Mouse (Mus musculus) liver, embryonic 18 days (tissue): Measurements from ENCODE around the gene Gm44596. TPM values are rescaled to one million over a fixed set of nuclear protein-coding genes. Genes with fewer than 3 reads are reported as not detected.

ENCODE experiments used
- polyA plus RNA-seq: library from polyadenylated mRNA; depleted of rRNA; stranded (reverse); fragments of >200 nt; gene quantifications from 2 replicates; pipeline ENCODE4 v1.2.3, GENCODE M21; 2012; rRNA removed

Gene Gm44596
- not detected in 2 replicates for polyA plus RNA-seq

DNA sequence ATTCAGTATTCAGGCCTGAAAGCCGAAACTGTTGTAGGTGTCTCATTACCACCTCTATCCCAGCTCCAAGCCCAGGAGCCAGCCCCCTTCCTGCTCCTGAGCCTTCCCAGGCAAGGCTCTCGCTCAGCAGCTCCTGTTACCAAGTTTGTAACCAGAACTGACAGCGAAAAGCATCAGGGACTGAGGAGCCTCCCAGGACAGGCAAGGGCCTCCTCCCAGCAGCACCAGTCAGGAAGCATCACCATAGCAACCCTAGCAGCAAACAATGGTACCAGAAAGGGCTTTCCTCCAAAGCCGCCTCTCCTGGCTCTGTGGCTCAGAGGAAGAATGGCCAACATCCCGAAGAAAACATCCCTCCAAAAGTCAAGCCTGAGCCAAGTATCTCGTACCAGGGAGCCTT lies at the start of gene Gm44596, which contains the start of gene Tex52:
Gene Gm44596, plus strand, starts transcription at position 312 of the 400 bp plus-strand sequence.
Gene Tex52, plus strand, starts transcription at position 265 of the 400 bp plus-strand sequence.

DNA sequence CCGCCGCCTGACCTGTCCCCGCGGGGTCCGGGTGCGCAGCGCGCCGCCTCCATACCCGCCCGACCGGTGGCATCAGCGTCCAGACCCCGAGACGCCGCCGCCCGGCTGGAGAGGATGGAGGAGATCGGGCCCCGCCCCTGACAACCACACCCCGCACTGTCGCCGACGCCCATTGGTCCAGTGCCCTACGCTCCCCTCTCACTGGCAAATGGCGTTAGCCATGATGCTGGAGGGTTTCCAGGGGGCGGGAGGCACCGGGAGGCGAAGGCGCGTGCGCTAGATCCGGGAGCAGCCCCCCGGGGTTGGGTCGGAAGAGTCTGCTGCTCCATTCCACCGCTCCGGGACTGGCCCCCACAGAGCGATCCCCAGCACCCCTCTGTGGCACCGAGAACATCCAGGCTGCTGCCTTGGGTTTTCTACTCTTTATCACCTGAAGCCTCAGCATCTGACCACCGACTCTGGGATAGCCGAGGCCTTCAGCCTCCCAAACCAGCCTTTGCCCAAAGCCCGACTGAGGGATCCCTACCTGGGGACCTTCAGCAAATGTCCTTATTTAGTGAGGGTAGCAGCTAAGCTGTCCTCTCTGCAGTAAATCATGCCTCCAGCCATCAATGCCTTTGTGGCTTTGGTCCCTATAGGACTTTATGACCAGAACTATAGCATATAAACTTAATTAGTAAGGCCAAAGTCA lies 19.4 kb upstream of the Gm44596 start, which contains the start of gene Tulp3:
Gene Tulp3, minus strand, starts transcription at position 126 of the 691 bp plus-strand sequence.

DNA sequence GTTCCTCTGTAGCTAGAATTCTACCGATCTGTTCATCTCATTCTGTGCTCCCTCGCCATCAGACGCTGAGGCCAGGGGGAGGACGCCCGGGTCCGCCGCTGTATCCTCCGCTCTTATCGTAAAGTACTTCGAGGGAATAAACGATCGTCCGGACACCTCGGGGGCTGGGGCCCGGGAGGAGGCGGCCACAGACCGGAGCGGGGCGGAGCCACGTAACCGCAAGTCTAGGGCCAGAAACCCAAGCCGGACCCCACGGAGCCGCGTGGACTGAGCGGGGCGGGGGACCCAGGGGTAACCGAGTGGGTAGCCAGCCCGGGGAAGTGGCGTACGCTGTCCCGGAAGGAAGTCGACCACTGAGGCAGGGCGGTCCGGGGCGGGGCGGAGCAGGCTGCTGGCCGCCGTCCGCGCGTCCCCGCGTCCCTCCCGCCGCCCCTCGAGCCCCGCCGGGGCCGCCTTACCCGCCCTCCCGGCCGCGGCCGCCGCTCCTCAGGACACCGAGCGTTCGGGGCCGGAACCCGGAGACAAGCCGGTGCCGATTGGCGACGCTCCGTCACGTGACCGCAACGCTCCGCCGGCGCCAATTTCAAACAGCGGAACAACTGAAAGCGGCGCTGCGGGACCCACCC lies 12.8 kb upstream of the Gm44596 start, which contains the start of the genes Rhno1 and Foxm1:
Gene Rhno1, minus strand, starts transcription at position 531 of the 626 bp plus-strand sequence.
Gene Foxm1, plus strand, starts transcription at position 587 of the 626 bp plus-strand sequence.

GRCm38 (mm10) chr6:128398996-128399395 lies 23.7 kb downstream of the Gm44596 start, which contains the start of gene Nrip2:
Gene Nrip2, plus strand, starts transcription at chr6:128399296.

DNA sequence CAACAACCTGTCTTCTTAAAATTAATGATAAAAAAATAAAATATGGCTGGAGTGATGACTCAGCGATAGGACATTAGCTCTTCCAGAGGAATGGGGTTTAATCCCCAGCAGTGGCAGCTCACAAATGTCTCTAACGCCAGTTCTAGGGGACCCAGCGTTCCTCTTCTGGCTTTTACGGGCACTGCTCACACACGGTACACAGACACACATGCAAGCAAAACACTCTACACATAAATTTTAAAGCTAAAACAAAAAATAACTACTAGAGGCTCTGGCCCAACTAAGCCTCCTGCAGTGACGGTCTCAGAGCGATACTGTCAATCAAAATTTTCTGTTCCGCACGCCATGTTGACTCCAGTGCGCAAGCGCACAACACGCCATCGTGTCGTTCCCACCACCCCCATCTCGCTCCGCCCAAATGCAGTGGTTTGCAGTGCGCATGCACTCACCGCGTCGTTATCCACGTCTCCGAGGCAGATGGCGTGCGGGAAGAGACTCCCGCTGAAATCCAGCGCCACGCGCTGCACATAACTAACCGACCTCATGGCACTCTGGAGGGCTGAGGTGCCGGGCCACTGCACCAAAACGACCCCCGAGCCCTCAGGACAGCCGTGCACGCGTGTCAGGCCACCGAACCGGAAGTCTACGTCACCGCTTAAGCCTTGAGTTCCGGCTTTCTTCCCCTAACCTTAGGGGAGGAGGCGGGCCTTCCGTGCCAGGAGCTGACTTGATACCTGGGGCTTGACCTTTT lies 49.1 kb downstream of the Gm44596 start, which contains the start of gene Itfg2:
Gene Itfg2, minus strand, starts transcription at position 663 of the 751 bp plus-strand sequence.

DNA sequence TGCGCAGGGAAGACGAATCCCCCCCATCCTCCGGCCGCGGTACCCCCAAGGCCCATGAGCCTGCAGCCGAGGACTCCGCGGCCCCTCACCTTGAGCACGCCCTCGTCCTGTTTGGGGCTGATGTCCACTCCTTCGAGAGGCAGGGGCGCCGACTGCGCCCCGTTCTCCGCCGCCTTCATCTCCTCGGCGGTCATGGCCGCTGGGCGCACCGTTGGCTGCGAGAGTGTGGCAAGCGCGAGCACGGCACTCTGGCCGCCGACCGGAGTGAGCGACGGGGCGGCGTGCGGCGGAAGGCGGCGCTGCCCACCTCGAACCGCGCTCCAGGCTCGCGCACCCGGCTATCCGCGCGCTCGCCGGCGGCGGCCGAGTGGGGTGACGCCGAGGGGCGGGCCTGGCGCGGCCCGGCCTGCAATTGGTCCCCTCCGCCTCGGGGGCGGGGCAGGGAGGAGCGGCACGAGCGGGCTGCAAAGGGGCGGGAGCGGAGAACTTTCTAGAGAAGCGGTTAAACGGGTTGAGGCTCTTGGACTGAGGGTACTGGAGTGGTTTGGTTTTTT lies 63.1 kb downstream of the Gm44596 start, which contains the start of gene Fkbp4:
Gene Fkbp4, minus strand, starts transcription at position 361 of the 554 bp plus-strand sequence.

Other genes with a start within 250 kb of the Gm44596 start
- 14.1 and 15.8 TPM in 2 replicates for gene Tspan9, start 231.9 kb upstream of the Gm44596 start, polyA plus RNA-seq
- gene Tead4, start 74.7 kb upstream of the Gm44596 start, polyA plus RNA-seq, result 0.20 and 0.22 TPM in 2 replicates
- 2.9 and 3.4 TPM in 2 replicates for gene Tulp3, start 19.7 kb upstream of the Gm44596 start, polyA plus RNA-seq
- 8.4 and 9.5 TPM in 2 replicates for gene Rhno1, start 12.6 kb upstream of the Gm44596 start, polyA plus RNA-seq
- 12.4 and 15.1 TPM in 2 replicates for gene Foxm1, start 12.5 kb upstream of the Gm44596 start, polyA plus RNA-seq
- 0.05 and 0.07 TPM in 2 replicates for gene Tex52, start within 50 bp of the Gm44596 start, polyA plus RNA-seq
- 1.4 and 2.0 TPM in 2 replicates for gene Nrip2, start 23.8 kb downstream of the Gm44596 start, polyA plus RNA-seq
- gene Itfg2, start 49.4 kb downstream of the Gm44596 start, polyA plus RNA-seq, result 5.4 and 5.6 TPM in 2 replicates
- gene Fkbp4, start 63.2 kb downstream of the Gm44596 start, polyA plus RNA-seq, result 75.1 and 76.5 TPM in 2 replicates
- gene Pzp, start 151.2 kb downstream of the Gm44596 start, polyA plus RNA-seq, result 2,519 and 2,528 TPM in 2 replicates
- gene A2ml1, start 206.1 kb downstream of the Gm44596 start, polyA plus RNA-seq, result 68.7 and 95.4 TPM in 2 replicates
- gene Klrb1a, start 248.0 kb downstream of the Gm44596 start, polyA plus RNA-seq, result 0.07 and 0.16 TPM in 2 replicates